Mouse (Mus musculus): ENCODE data around the gene Tekt1. TPM values are rescaled to one million over a fixed set of nuclear protein-coding genes. Genes with fewer than 3 reads are reported as not detected.

The Tekt1 gene
- total and polyA plus RNA-seq, 3 experiments: 0.08 TPM; not detected in 2

DNA sequence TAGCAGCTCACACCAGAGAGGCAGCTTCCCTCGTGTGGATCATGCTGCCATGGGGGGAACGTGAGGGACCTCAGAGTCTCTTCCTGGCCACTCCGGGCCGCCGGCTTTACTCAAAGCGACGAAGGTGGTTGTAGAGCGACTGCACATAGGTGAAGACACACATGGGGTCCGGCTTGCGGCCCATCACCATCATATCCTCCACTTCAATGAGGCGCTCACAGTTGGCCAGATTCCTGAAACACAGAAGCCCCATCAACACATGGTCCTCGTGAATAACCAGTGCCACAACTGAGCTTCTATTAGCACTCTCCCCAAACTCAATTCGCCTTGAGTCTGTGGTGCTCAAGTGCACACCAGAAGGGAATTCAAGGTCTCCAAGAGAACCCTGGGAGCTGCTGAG lies 28.9 kb upstream of the Tekt1 start:
- no peak overlapping the region for H3K9ac ChIP-seq (ENCODE audit: insufficient read depth, low read depth)
- DNase-seq (ENCODE audit: extremely low read depth): no peak
- TF ChIP-seq ZNF384 (IDR thresholded peaks at IDR 0.05; ENCODE audit: low read depth, low read length) (no peak), MAZ (IDR thresholded peaks at IDR 0.05; ENCODE audit: low read depth, low read length) (no peak), E2F4 (IDR thresholded peaks at IDR 0.05; ENCODE audit: insufficient replicate concordance, low read depth, low read length) (no peak), ELF1 (IDR thresholded peaks at IDR 0.05; ENCODE audit: low read depth, low read length) (no peak), JUND (conservative IDR thresholded peaks at IDR 0.05; ENCODE audit: low read depth, low read length) (no peak), NELFE (IDR thresholded peaks at IDR 0.05; ENCODE audit: low read depth, low read length) (no peak), RCOR1 (conservative IDR thresholded peaks at IDR 0.05; ENCODE audit: low read depth, low read length) (no peak), KAT2A (IDR thresholded peaks at IDR 0.05; ENCODE audit: insufficient replicate concordance, low read length) (no peak), GABPA (IDR thresholded peaks at IDR 0.05; ENCODE audit: insufficient replicate concordance, low read depth, low read length) (no peak), MEF2A (IDR thresholded peaks at IDR 0.05; ENCODE audit: borderline replicate concordance, low read depth, low read length) (no peak), USF2 (conservative IDR thresholded peaks at IDR 0.05; ENCODE audit: low read depth, low read length) (no peak), SMC3 (IDR thresholded peaks at IDR 0.05; ENCODE audit: low read depth, low read length) (no peak), CHD1 (IDR thresholded peaks at IDR 0.05; ENCODE audit: low read depth, low read length) (no peak), IRF4 (IDR thresholded peaks at IDR 0.05; ENCODE audit: low read depth, low read length) (no peak)

DNA sequence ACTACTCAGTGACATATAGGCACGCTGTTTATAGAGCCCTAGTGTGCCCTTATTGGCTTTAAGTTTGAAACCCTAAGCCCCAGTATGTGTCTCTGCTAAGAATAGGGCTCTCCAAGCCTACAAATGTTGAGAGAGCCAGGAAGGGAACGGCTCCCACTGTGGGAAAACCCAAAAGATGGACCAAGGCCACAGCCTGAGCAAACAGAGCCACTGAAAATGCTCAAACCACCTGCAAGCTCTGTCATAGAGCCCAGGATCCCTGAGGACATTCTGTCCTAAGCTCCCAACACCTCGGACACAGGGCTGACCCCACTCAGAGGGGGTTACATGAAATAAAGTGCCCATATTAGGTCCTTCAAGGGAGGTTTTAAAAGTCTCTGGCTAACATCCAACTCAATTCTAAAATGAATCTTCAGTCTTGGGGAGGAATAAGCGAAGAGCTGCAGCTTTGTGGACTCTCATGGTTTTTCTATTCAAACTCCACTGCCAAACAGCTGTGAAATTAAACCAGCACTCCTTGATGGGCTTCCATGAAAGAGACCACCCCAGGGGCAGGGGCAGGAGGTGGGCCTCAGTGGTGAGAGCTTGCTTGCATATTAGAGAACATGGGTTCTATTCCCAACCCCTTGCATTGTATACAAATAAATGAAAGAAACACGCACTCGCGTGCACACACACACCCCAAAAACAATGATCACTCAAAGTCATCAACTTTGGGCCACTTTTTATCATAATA lies 27.3 kb upstream of the Tekt1 start:
- H3K79me2 ChIP-seq (replicated peaks; ENCODE audit: control insufficient read depth, extremely low read depth, insufficient read depth, poor library complexity, severe bottlenecking): no peaks in the 10 kb centered on the region
- TF ChIP-seq POLR2AphosphoS2 (IDR thresholded peaks at IDR 0.05; ENCODE audit: low read depth, low read length) (no peak), EP300 (IDR thresholded peaks at IDR 0.05; ENCODE audit: low read length) (no peak), GABPA (IDR thresholded peaks at IDR 0.05; ENCODE audit: insufficient replicate concordance, low read depth, low read length) (no peak), ZNF384 (IDR thresholded peaks at IDR 0.05; ENCODE audit: low read depth, low read length) (no peak), TBP (conservative IDR thresholded peaks at IDR 0.05; ENCODE audit: low read depth, low read length) (no peak)
- no peak overlapping the region for H3K27ac ChIP-seq (ENCODE audit: insufficient read depth, low read depth)
- dilution Hi-C loops (cut with MboI; ENCODE audit: extremely low pct_ligation_motif_present, extremely low pct_unique_long_range_greater_than_20kb, low sequenced_read_pairs): no loop called here
- no peaks in the 10 kb centered on the region for H3K9me3 ChIP-seq (replicated peaks; ENCODE audit: low read length)
- DNase-seq (ENCODE audit: extremely low read depth): no peak
- in situ Hi-C loops (cut with MboI; ENCODE audit: low pct_ligation_motif_present, low pct_unique_long_range_greater_than_20kb, low sequenced_read_pairs): no loop called here
- no peaks in the 10 kb centered on the region for H3K36me3 ChIP-seq (replicated peaks in 1 of 2; ENCODE audit: control insufficient read depth in 1 of 2, insufficient read depth in 1 of 2, low read length in 1 of 2)
- no peak overlapping the region for H3K4me2 ChIP-seq (ENCODE audit: insufficient read depth, low read depth, poor library complexity, severe bottlenecking)
- H3K27me3 ChIP-seq (replicated peaks): peaks cover 76% of the 10 kb centered on the region
- no peaks in the 10 kb centered on the region for H3K4me1 ChIP-seq (ENCODE audit: control insufficient read depth in 1 of 2, insufficient read depth in 2 of 2)
- H3K9ac ChIP-seq (ENCODE audit: insufficient read depth, low read depth): no peak overlapping the region
- no peak overlapping the region for H3K4me3 ChIP-seq (replicated peaks in 1 of 3; ENCODE audit: low read depth in 2 of 3, low read length in 2 of 3, poor library complexity in 1 of 3)

More for the DNA sequence above, 28.9 kb upstream of the Tekt1 start:
- dilution Hi-C loops (cut with MboI; ENCODE audit: extremely low pct_ligation_motif_present, extremely low pct_unique_long_range_greater_than_20kb, low sequenced_read_pairs): no loop called here
- H3K36me3 ChIP-seq (replicated peaks in 1 of 2; ENCODE audit: control insufficient read depth in 1 of 2, insufficient read depth in 1 of 2, low read length in 1 of 2): no peaks in the 10 kb centered on the region
- no peak overlapping the region for H3K4me3 ChIP-seq (replicated peaks in 1 of 3; ENCODE audit: low read depth in 2 of 3, low read length in 2 of 3, poor library complexity in 1 of 3)
- peaks cover 80% of the 10 kb centered on the region for H3K27me3 ChIP-seq (replicated peaks)
- no peak overlapping the region for H3K27ac ChIP-seq (ENCODE audit: insufficient read depth, low read depth)
- H3K9me3 ChIP-seq (replicated peaks; ENCODE audit: low read length): no peaks in the 10 kb centered on the region
- no peaks in the 10 kb centered on the region for H3K4me1 ChIP-seq (ENCODE audit: control insufficient read depth in 1 of 2, insufficient read depth in 2 of 2)
- in situ Hi-C loops (cut with MboI; ENCODE audit: low pct_ligation_motif_present, low pct_unique_long_range_greater_than_20kb, low sequenced_read_pairs): no loop called here
- H3K79me2 ChIP-seq (replicated peaks; ENCODE audit: control insufficient read depth, extremely low read depth, insufficient read depth, poor library complexity, severe bottlenecking): no peaks in the 10 kb centered on the region
- H3K4me2 ChIP-seq (ENCODE audit: insufficient read depth, low read depth, poor library complexity, severe bottlenecking): no peak overlapping the region

Measured in CH12.LX (cell line).